Mouse (Mus musculus): ENCODE results near the gene Rapgef6.

Gene Rapgef6

GRCm38 (mm10) chr11:54694291-54694690 is 171.6 kb downstream of the Rapgef6 start:
- no peak for DNase-seq

DNA sequence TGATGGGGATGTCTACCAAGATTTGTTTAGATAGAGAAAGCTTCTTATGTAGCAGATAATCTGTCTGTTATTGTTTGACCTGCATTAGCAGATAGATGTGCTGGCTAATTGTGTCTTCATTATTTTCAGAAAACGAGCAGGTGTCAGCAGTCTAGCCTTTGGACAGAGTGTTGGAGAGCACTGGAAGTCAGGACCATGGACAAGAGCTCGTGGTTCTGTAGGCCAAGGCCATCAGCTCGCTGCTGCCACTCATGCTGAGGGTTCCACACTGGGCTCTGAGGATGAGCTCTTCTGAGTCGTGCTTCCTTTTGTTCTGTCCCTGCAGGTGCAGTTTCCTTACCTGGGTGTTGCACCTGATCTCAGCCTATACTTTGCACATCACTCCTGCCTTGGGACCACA is 173.3 kb downstream of the Rapgef6 start:
- DNase-seq: no peak

DNA sequence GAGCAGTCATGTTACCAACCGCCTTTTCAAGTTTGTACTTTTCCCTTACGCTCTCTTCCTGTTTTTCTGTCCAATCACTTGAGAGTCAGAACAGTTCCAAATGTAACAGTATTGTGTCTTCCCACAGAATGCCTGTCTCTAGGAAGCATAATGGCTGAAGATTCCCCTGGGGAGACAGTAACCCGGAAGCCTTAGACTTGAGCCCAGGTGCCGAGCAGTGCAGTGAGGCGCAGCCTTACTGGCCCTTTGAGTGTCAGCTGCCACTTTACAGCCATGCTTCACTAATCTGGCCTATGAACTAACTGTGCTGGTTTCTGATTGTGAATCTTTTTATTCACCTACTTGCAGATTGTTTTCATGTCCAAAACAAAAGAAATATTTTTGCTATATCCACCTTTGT is 175.0 kb downstream of the Rapgef6 start:
- no peak for DNase-seq

DNA sequence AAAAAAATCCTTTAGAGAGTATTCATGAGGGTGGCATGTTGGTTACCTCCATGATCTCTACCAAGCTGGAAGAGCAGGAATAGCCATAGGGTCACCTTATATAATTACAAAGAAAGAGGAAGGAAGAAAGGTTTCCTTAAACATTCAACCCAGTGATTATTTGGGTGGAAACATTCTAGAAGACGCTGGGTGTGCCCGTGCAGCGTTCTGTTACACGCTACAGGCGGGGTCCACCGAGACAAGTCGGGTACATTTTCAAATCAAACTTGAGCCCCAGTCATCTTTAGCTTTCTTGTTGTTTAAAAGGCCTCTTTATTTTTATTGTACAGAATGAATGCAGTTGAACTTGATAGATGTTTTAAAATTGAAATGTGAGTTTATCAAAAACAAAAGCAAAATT is 176.0 kb downstream of the Rapgef6 start:
- DNase-seq: no peak

DNA sequence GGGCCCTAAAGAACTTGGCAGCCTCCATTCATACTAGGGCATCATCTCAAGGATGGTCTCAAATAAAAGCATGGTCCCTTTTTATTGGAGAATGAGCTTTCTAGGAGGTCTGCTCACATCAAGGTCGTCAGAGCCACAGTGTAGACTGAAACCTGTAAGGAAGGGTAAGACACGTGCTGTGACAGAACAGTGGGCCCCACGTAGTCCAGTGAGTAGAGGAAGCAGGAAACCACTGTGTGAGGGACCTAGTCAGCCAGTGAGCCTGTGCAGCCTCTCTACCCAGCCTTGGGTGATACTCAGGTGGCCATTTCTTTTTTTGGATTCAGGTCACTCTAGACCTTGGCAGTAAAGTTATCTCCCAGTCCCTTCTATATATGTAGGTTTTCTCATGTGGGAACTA is 177.3 kb downstream of the Rapgef6 start:
- DNase-seq: no peak

- DNase-seq: no peak
Observed at GRCm38 (mm10) chr11:54701848-54702247, 179.2 kb downstream of the Rapgef6 start.

- peak; percentile 66 to 79 for DNase-seq
Observed at GRCm38 (mm10) chr11:54703306-54703705, 180.7 kb downstream of the Rapgef6 start.

DNA sequence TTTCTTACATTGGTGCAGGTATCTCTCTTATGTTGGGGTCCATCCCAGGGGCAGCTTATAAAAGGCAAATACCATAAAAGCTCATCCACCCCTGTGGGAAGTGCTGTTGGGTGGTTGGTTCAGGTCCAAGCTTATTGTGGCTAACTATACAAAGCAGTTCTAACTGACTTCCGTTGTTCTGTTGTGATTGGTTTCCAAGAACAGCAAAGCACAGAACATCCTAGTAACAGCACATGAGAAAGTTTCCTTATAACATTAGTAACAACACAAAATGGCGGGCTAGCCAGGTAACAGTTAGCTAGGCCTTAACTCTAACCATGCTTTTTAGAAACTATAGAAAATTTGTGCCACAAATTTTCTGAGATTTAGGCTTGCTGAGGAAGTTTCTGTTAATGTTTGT is 185.5 kb downstream of the Rapgef6 start:
- DNase-seq: no peak

DNA sequence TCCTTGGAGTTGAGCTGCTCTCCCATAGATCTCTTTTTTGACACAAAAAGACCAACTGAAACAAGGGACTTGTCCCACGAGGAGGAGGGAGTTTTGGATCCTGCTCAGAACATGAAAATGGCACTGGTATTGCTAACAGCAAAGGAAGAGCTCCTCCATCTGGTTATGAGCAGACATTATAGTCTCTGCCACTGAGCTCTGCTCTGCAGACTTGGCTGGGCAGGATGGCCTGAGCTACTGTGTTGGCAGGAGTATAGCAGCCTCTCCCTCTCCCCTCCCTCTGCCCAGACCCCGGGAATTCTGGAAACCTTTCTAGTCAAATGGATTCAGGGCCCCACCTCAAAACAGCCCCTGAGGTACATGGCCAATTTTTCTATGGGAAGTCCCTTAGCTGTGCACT is 187.0 kb downstream of the Rapgef6 start:
- no peak for DNase-seq

DNA sequence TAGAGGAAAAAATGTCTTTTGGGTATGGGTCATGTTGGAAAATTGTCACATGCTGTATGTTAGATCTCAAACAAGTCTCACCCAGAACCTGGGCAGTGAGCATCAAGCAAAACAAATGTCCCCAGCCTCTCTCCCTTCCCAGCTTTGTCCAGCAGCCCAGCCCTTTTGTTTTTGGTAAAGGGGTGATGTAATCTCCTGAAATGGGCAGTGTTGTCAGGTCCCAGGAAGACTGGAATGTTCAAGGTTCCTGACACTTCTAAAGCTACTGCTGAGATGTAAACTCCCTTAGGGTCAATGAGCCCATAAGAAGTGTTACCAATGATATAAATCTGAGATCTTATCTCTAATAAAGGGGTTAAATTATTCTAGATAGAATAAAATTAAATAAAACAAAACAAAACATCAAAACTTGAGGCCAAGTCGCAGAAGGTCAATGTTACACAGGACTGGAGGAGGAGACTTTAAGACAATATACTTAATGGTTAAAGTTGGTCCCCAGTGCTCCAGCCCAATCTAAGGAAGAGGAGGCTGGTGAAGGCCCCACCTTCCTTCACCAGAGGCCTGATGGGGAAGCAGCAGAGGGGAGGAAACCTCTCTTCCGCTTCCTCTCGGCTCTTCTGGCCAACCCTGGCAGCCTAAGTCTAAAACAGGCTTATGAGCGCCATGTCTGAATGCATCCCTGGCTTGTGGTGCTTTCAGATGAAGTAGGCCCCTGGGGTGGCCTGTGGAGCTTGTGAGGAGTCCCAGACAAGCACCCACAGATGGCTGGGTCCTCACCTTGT is 188.1 kb downstream of the Rapgef6 start:
- DNase-seq: no peak

DNA sequence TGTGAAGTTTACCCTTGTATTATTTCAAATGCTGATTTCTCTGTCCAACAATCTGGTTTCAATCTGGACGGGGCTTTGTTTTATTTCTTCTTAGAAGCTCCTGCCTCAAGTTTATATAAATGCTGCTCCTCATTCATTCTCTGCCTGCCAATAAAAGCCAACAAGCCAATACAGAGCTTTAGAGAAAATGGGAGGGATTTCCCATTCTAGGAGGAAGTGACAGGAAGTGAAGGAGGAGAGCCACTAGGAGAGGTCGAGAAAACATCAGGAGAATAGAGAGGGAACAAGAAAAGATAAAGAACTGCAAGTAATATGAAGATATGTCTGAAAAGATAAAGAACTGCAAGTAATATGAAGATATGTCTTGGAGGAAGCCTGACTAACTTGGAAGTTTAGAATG is 190.2 kb downstream of the Rapgef6 start:
- no peak for DNase-seq

DNA sequence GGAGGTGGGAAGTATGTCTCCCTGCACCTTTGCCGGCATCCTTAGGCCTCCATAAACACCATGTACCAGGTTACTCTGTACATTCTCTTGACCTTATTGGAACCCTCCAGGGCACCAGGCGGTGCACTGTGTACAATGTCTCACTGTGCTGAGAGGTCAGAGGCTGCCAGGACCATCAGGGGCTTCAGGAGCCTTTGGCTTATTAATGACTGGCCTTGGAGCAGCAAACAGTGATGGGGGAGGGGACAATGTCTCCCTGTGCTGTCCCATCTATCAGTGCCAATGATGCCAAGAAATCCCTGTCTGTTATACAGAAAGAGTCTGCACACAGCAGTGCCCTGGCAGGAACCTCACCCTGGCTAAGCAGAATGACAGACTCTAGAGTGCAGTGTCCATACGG is 195.2 kb downstream of the Rapgef6 start:
- no peak for DNase-seq

DNA sequence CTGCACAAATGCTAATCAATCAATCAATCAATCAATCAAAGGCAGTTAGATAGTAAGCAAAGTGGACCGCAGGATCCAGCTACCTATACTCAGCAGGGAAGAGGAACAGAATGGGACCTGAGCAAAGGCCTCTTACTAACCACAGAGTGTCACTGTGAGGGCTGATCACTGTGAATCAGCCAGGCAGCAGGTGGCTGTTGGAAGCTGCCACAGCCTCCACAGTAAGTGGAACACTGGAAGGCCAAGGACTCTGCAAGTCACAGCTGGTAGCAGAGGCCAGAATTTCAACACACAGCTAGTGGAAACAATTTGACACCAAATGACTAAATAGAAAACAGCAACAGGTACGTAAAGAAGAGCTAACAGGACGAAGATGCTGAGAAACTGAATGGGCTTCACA is 196.0 kb downstream of the Rapgef6 start:
- no peak for DNase-seq

- DNase-seq: no peak
Observed at GRCm38 (mm10) chr11:54722057-54722456, 199.4 kb downstream of the Rapgef6 start.

DNA sequence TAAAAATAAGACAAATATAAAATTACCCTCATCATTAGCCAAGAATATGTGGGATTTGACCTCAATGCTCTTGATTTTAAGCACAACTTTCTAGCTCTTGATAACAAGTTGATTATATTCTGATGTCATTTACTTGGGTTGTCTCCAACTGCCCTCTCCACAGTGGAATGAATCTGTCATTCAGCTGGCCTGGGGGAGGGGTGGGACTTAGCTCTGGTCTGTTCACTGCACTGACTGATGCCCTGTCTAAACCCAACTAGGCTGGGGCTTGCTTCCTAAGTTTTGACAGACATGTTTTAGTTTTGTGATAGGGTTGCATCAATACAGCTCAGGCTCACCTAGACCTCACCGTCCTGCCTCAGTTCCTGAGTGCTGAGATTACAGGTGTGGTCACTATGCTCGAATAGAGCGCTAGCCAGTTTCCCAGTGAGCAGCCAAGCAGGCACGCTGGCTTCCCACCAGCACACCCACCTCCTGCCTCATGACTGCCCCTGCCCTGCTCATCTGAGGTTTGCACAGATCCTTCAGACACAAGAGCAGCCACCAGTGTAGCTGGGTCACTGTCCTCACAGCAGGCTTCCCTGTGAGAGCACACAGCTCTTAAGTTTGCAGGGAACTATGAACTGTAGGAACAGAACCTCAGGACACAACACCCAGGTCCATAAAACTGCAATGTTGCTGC is 201.8 kb downstream of the Rapgef6 start:
- DNase-seq: no peak

- DNase-seq: no peak
Observed at GRCm38 (mm10) chr11:54726571-54727062, 204.0 kb downstream of the Rapgef6 start.

- peak; percentile 14 to 31 for DNase-seq
Observed at GRCm38 (mm10) chr11:54727327-54727901, 204.8 kb downstream of the Rapgef6 start.

DNA sequence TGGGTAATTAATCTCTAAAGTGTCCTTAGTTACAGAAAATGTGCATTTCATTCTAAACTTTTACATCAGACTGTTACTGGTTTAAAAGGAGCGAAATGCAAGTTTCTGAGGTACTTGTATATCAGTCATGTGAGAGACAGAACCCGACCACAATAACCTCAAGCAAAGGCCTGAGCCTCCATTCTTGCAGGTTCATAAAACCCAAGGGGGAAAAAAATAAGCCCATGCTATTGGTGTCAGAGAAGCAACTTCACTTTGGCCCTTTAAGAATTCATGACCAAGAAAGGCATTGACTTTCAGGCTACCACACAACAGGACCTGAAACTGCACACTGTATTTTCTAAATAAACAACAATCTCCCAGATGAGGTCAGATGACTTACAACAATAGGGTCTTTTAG is 205.7 kb downstream of the Rapgef6 start:
- no peak for DNase-seq

GRCm38 (mm10) chr11:54729311-54729710 is 206.7 kb downstream of the Rapgef6 start:
- DNase-seq: no peak

- no peak for DNase-seq
Observed at GRCm38 (mm10) chr11:54730931-54731330, 208.3 kb downstream of the Rapgef6 start.

DNA sequence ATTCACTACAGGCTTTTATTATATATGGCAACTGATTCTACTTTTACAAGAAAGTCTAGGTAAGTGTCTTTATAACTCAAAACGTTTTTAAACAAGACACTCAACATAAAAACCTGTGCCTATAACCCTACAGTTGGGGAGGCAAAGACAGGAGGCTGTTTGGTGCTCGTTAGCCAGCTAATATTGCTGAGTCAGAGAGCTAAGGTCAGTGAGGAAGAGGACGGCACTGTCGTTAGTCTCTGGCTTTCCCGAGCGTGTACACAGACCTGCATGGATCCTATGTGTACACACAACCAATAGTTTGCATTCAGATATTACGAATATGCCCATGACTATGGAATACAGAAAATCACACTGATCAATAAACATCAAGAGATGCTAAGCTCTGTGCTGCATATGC is 208.7 kb downstream of the Rapgef6 start:
- no peak for DNase-seq

- no peak for DNase-seq
Observed at GRCm38 (mm10) chr11:54733546-54733945, 210.9 kb downstream of the Rapgef6 start.

DNA sequence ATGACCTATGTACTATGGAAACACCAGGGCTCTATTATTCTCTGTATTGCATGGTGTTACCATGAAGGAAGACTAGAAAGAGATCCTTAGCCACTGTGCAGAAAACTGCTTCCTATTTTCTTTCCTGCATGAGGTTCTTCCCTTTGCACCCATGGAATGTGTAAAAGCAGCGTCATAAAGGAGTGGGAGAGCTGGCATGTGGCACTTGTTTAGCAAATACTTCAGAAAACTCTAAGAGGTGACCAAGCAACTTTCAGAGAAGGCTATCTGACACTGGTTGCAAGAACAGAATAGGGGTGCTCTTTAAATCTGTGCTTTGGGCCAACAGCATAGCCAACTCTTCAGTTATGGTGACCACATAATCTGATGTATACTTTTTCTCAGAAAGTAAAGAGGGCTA is 212.5 kb downstream of the Rapgef6 start:
- DNase-seq: no peak

DNA sequence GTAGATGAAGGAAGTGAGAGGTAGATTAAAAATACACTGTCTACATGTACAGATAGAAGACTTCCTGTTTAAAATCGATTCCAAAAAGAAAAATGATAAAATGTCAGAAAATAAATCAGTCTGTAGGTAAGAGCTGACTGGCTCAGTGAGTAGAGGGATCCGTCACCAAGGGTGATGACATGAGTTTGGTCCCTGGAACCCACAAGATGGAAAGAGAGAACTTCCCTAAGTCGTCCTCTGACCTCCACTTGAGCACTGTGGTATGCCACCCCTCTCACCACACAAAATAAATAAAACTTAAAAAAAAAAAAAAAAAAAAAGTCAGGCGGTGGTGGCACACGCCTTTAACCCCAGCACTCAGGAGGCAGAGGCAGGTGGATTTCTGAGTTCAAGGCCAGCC is 214.3 kb downstream of the Rapgef6 start:
- no peak for DNase-seq

Data from thymus, postnatal 36 days (tissue).